Mouse (Mus musculus) liver, postnatal 0 days (tissue): ENCODE data around the gene Fut9.

Experiments used
- CTCF ChIP-seq: sonication (generic); IDR thresholded peaks from 2 replicates; pipeline ENCODE4 v1.5.1; 2016; ENCODE audit warnings: antibody characterized with exemption, low read depth
- EP300 ChIP-seq: IDR thresholded peaks from 2 replicates; pipeline ENCODE4 v1.6.1; 2016; ENCODE audit warnings: antibody characterized with exemption, low read depth, mild to moderate bottlenecking

- TF ChIP-seq CTCF (no peak), EP300 (no peak)
Measured at GRCm38 (mm10) chr4:25617301-25617700, 182.7 kb downstream of the Fut9 start.
